In genomic region chr8:25329791-25330190, GRCm38 (mm10) we compare ENCODE assay signal across 14 mouse cellular contexts.
DNase-seq lines count a peak whose midpoint lies in the region; ATAC-seq lines count a peak whose summit lies in the region.
"Had no signal": no experiment of that assay in that cellular context is flagged by ENCODE, and none has a peak within 500 bp of the region (broad histone marks: within the 10 kb centered on the region; RNA-seq: fewer than 3 reads in every experiment).

No protein-coding gene starts in this region.

- H3K27me3 ChIP-seq in kidney, embryonic 15.5 days = no peaks in the 10 kb centered on the region
- H3K27me3 ChIP-seq in embryonic facial prominence, embryonic 10.5 days (replicated peaks; ENCODE audit: low read depth, poor library complexity, severe bottlenecking) = 0 out of 2 replicates have a peak, but pooled peaks cover 11% of the 10 kb centered on the region
- no peaks in the 10 kb centered on the region for H3K27me3 ChIP-seq in intestine, embryonic 16.5 days (replicated peaks; ENCODE audit: control insufficient read depth, insufficient read depth, low read length)
- H3K27me3 ChIP-seq: neural tube, embryonic 13.5 days had no signal

- no peak for ATAC-seq in kidney, embryonic 15.5 days (replicated peaks; ENCODE audit: low FRiP score)
- no peak for ATAC-seq in intestine, embryonic 16.5 days
- ATAC-seq: hindbrain, postnatal 0 days; midbrain, embryonic 16.5 days had no signal

- DNase-seq in kidney, adult 18-20 months = no peak
- no peak for DNase-seq in embryonic facial prominence, embryonic 10.5 days (ENCODE audit: low spot score)
- peak; percentile 47 to 48 for DNase-seq in heart, postnatal 10 days
- DNase-seq in lung, postnatal 14 days = peak; percentile 33
- DNase-seq in cerebellum, postnatal 14 days = no peak
- DNase-seq: adrenal gland, postnatal 36 days; layer of hippocampus, adult 9-11 months had no signal

- H3K27ac ChIP-seq in kidney, embryonic 15.5 days = peak overlapping the region; percentile 75; the same call in 1 of the 2 replicates
- peak overlapping the region; percentile 55; the same call in 1 of the 2 replicates for H3K27ac ChIP-seq in embryonic facial prominence, embryonic 10.5 days (replicated peaks)
- no peak overlapping the region for H3K27ac ChIP-seq in intestine, embryonic 16.5 days (ENCODE audit: low read length)
- H3K27ac ChIP-seq: hindbrain, postnatal 0 days; macrophage; neural tube, embryonic 13.5 days had no signal

- no peak overlapping the region for H3K9ac ChIP-seq in kidney, embryonic 15.5 days
- H3K9ac ChIP-seq in intestine, embryonic 16.5 days (ENCODE audit: low read depth, low read length) = no peak overlapping the region
- H3K9ac ChIP-seq: neural tube, embryonic 13.5 days had no signal

- H3K4me2 ChIP-seq in kidney, embryonic 15.5 days = no peak overlapping the region
- H3K4me2 ChIP-seq in intestine, embryonic 16.5 days (ENCODE audit: low read depth, low read length) = no peak overlapping the region
- H3K4me2 ChIP-seq: neural tube, embryonic 13.5 days had no signal

- WGBS in kidney, embryonic 15.5 days = 43% methylated on average over 1 of the region's 1 CpGs
- WGBS in embryonic facial prominence, embryonic 10.5 days = 48% methylated on average over 1 of the region's 1 CpGs
- 49% methylated on average over 1 of the region's 1 CpGs for WGBS in intestine, embryonic 16.5 days

- peaks cover 40% of the 10 kb centered on the region for H3K4me1 ChIP-seq in kidney, embryonic 15.5 days
- peaks cover 35% of the 10 kb centered on the region for H3K4me1 ChIP-seq in embryonic facial prominence, embryonic 10.5 days
- H3K4me1 ChIP-seq in intestine, embryonic 16.5 days (ENCODE audit: control insufficient read depth, insufficient read depth, low read length) = peaks cover 2% of the 10 kb centered on the region

- intact Hi-C loops in heart, postnatal 10 days (cut with DNase I) = no loop called here

- no peak overlapping the region for H3K4me3 ChIP-seq in kidney, embryonic 15.5 days (replicated peaks)
- H3K4me3 ChIP-seq in embryonic facial prominence, embryonic 10.5 days = no peak overlapping the region
- no peak overlapping the region for H3K4me3 ChIP-seq in intestine, embryonic 16.5 days (ENCODE audit: low read length)
- H3K4me3 ChIP-seq: erythroblast, embryonic 14.5 days; neural tube, embryonic 13.5 days had no signal

- H3K9me3 ChIP-seq in kidney, embryonic 15.5 days (replicated peaks) = no peaks in the 10 kb centered on the region
- H3K9me3 ChIP-seq in embryonic facial prominence, embryonic 10.5 days = no peaks in the 10 kb centered on the region
- no peaks in the 10 kb centered on the region for H3K9me3 ChIP-seq in intestine, embryonic 16.5 days (ENCODE audit: control insufficient read depth, low read length)
- H3K9me3 ChIP-seq: neural tube, embryonic 13.5 days had no signal

- H3K36me3 ChIP-seq in kidney, embryonic 15.5 days = no peaks in the 10 kb centered on the region
- no peaks in the 10 kb centered on the region for H3K36me3 ChIP-seq in embryonic facial prominence, embryonic 10.5 days (replicated peaks)
- H3K36me3 ChIP-seq in intestine, embryonic 16.5 days (ENCODE audit: control insufficient read depth, insufficient read depth, low read length) = no peaks in the 10 kb centered on the region
- H3K36me3 ChIP-seq: neural tube, embryonic 13.5 days had no signal

Comparison
In these comparisons a context has a peak if more than half of its experiments do, and no peak if none do; other contexts are left out.
1. DNase-seq: peak in heart, postnatal 10 days (2 of 2) and lung, postnatal 14 days (single experiment); none in kidney, adult 18-20 months (single experiment), embryonic facial prominence, embryonic 10.5 days (single experiment) and cerebellum, postnatal 14 days (0 of 2).